Mouse (Mus musculus): ENCODE measurements around the gene Elmo1. TPM values are rescaled to one million over a fixed set of nuclear protein-coding genes. Genes with fewer than 3 reads are reported as not detected.

Elmo1 gene
- total RNA-seq, 4 experiments from 2014 or later: 10.9 to 15.1 (median 13.8) TPM

DNA sequence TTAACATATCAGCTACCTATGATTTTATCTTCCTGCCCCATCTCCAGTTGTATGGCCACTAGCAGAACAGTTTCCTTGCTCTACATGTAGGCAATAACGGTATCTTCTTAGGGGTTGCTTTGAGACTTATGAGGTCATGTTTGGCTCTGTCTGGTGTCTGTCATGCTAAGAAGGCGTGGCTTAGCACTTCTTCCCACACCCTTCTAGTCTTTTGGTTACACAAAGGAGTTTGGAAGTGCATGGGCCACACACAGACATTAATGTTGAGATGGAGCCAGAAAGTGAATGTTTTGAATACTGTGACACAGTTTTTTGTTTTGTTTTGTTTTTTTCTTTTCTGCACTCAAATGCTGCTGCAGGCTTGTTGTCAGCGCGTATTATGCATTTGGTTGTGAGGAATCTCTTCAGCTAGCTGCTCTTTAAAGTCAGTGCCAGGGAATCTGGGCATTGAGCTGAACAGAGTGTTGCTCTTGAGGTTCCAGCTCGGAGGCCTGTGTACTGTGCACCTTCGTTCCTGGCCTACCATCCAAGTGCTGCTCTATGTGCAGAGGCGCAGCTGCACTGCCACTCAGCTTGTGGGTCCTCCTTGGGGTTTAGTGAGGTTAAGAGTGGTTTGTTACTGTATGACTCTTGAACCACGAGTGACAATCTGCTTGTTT is 31.1 kb downstream of the Elmo1 start:
- DNase-seq: no peak

DNA sequence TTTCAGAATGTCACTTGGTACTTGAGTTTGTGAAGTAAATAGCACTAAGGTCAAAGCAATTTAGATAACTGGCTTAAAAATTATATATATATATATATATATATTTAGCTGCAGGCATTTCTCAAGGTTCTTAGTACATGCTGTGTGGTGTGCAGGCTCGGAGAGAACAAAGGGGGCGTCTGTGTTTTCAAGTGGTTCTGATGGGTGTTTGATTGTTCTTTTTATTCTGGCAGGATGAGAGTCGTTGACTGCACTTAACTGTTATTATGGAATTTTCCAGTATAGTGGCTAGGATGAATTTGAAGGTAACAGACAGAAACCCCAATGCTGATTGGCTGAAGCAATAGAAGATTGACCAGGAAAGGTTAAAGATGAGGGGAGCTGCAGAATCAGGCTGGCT is 33.6 kb downstream of the Elmo1 start:
- no peak for DNase-seq

GRCm38 (mm10) chr13:20124965-20125364 is 34.6 kb downstream of the Elmo1 start:
- no peak for DNase-seq

- DNase-seq: no peak
Observed at GRCm38 (mm10) chr13:20125845-20126244, 35.4 kb downstream of the Elmo1 start.

- DNase-seq: no peak
Observed at GRCm38 (mm10) chr13:20127553-20127952, 37.2 kb downstream of the Elmo1 start.

DNA sequence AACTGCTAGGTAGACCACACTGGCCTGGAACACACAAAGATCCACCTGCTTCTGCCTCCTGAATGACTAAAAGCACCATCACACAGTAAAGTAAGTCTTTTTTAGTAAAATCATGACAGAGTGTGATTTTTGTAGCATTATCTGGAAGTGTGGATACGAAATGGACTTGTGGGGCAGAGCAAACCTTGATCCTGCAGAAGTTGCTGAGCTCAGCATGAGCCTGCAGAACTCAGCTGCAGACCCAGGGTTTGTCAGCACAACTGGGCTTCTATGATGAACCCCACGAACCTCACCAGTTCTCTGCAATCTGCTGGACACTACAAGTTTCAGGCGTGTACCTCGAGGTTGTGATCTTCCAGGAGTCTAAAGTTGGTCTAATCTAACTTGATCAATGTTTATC is 37.7 kb downstream of the Elmo1 start:
- DNase-seq: no peak

DNA sequence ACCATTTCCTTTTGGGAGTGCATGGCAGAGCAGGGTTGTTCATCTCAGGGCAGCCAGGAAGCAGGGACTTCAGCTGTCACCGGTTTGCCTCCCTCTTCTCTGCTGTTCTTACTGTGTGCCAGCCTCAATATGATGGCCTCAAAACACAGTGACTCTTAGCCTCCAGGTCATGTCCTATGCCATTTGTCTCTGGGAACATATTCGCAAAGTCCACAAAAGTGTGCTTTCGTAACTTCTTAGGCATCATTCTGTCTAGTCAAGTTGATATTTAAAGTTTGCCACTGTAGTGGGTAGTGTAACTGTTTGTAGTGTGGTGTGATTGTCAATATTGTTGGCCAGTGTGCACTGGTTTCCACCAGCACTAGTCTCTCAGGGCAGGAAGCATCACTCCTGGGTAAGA is 40.3 kb downstream of the Elmo1 start:
- DNase-seq: no peak

GRCm38 (mm10) chr13:20131322-20131997 is 41.1 kb downstream of the Elmo1 start:
- DNase-seq: no peak

DNA sequence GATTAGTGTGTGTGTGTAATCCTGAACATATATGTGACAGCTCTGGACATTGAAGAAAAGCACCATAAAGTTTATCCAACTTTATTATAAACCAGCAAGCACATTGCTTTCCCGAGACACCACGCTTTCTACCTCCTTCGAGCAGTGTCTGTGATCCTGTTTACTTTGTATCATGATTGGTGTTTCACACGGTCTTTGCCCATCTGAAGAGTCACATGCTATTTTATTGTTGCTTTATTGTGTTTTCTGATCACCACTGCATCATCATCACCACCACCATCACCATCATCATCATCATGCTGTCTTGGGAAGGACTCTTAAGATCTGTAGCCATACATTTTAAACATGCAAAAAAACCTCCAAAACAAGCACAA is 41.6 kb downstream of the Elmo1 start:
- DNase-seq: no peak

- DNase-seq: no peak
Observed at GRCm38 (mm10) chr13:20133602-20134394, 43.4 kb downstream of the Elmo1 start.

GRCm38 (mm10) chr13:20134395-20135225 is 44.2 kb downstream of the Elmo1 start:
- DNase-seq: no peak

DNA sequence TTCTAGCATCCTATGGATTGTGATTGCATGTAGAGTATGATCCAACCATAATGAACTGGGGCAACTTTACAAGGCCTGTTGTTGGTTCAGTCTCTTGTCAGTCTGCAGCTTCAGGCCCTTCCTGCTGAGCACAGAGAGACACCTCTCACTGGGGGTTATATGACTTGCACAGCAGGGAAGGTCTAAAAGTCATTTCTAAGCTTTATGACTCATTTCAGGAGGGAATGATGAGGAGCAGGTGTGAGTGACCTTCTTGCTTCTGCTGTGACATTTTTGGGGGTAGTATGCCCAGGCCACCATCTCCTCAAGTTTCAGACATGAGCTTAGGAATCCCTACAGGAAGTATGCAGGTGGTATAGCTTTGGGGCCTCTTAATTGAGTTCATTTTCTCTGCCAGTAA is 46.4 kb downstream of the Elmo1 start:
- no peak for DNase-seq

- no peak for DNase-seq
Observed at GRCm38 (mm10) chr13:20138466-20138865, 48.1 kb downstream of the Elmo1 start.

DNA sequence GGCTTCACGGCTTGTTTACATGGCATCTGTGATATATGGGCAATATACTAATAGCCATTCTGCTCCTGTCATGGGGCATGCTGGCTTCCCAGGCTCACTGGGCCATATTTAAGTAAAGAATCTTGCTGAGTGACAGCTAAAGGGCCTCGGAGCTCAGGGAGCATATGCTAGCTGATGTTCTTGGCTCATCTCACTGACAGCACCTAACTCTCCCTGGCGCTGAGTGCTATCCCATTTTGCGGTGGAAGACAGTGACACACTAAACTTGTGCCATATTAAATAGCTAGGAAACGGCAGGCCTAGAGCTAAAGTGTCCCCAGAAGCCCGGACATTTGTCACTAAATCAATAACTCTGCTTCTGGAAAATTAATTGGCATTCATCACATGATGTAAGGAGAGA is 48.7 kb downstream of the Elmo1 start:
- DNase-seq: no peak

DNA sequence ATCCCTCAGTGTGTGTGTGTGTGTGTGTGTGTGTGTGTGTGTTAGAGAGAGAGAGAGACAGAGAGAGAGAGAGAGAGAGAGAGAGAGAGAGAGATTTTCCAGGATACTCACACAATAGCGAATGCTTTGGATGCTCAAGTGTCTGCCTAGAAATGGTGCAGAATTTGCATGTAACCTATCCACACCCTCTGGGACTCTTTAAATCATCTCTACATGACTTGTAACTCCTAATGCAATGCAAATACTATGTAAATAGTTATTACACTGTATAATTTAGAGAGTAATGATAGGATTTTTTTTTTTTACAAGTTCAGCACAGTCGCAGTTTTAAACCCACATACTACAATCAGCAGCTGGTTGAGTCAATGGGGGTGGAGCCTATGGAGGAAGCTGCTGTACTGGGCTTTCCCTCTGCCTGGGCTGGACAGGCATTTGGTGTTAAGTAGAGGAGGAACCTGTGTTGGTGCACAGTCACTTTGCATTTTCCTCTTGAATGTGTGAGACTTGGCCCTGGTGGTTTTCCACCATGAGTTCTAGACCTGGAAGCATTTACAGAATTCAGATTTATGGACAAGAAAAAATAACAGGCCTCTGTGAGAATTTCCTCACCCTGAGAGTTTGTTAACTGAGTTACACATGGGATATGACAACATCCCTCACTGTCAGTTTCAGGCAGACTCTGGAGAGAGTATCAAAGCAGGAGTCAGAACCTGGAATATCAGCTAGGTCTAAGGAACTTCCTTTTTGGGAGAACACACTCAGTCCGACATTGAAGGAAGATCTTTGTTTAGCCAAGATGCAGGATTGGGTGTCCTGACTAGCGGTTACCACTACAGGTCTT is 49.6 kb downstream of the Elmo1 start:
- no peak for DNase-seq

DNA sequence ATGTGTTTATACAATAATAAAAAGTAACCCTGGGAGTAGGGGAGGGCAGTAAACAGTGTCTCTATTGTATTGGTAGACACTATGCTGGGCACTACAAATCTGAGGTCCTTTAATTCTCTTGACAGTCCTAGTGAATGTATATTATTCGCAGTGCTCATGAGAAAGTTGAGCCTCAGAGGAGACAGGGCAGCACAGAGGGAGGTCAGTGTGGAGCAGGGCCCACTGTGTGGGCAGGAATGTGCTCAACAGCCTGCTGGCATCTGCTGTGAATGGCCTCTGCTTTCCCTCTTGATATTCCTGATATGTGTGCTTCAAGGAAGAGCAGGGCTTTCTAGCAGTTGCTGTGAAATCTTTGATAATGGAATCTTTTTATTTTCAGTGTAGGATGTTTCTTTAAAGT is 52.2 kb downstream of the Elmo1 start:
- no peak for DNase-seq

DNA sequence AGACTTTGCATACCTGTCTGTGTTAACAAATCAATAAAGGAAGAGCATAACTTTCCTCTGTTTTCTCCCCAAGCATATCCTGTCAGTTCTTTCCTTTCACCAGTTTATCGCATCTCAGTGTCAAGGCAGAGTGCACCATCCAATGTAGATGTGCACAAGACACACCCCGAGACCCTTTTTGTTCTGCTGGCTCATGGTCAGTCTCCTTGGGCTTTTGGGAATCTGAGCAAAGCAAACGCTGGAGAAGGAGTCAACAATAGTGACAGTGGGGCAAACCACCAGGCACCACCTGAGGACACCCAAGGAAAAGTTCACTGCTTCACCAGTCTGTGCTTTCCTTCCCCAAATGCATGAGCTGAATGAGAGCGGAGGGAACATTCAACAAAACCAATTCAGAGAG is 56.5 kb downstream of the Elmo1 start:
- no peak for DNase-seq

GRCm38 (mm10) chr13:20147736-20148135 is 57.3 kb downstream of the Elmo1 start:
- DNase-seq: no peak

GRCm38 (mm10) chr13:20150130-20150835 is 59.9 kb downstream of the Elmo1 start:
- DNase-seq: no peak

- no peak for DNase-seq
Observed at GRCm38 (mm10) chr13:20151302-20151978, 61.0 kb downstream of the Elmo1 start.

- DNase-seq: no peak
Observed at GRCm38 (mm10) chr13:20157059-20157458, 66.7 kb downstream of the Elmo1 start.

Measured in adrenal gland, adult 8-10 months (tissue).